Mouse (Mus musculus): ENCODE data around the gene Map3k13.

GRCm38 (mm10) chr16:21946761-21947715 lies 152.9 kb downstream of the Map3k13 start, which contains the start of gene Tmem41a:
- TF ChIP-seq MAX (IDR thresholded peaks at IDR 0.05) (peak; percentile 76), CTCF (IDR thresholded peaks at IDR 0.05; ENCODE audit: control insufficient read depth, insufficient read depth, insufficient read length) (no peak), USF1 (IDR thresholded peaks at IDR 0.05; ENCODE audit: low read depth) (no peak)
